Mouse (Mus musculus): Measurements from ENCODE around the gene Spint4.

DNA sequence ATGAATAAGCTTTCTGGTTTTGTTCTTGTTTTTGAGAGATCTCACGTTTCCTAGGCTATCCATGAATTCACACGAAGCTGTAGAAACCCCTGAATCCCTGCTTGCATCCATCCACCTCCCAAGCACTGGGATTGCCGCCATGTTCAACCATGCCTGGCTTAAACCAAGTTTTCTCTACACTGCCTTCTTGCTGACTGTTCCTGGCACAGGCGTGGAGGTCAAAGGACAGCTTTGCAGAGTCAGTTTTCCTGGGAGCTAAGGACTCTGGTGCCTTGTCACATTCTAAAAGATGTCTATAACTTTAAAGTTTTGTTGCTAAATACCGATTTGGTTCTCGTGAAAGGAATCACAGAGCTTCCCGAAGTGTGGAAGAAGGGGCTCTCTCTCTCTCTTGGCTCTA lies 33.5 kb upstream of the Spint4 start:
- TF ChIP-seq JUND (IDR thresholded peaks at IDR 0.05; ENCODE audit: low read depth, low read length), result no peak
- TF ChIP-seq GABPA (IDR thresholded peaks at IDR 0.05; ENCODE audit: low read depth, low read length), result no peak

Measured in MEL (cell line).